In the genomic region with DNA sequence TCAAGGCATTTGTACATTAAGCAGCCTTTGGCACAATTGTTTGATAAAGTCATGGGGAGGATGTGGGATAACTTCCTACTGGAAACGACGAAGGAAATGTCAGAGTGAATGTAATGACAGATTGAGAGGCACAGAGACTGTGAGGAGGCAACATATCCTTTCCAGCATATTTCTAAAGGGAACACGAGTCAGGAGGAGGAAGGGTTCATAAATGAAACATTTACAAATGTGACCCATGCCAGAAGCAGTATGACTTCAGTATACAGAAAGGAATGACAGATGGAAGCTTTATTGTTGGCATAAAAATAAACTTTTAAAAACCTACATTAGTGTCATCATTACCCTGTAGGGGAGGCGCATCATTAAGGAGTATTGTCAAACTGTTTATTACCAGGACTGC, we compare ENCODE assay signal across 29 mouse cellular contexts.
A peak's percentile ranks its signal among the peaks of the same experiment; 100 is the strongest.
DNase-seq lines count a peak whose midpoint lies in the region; ATAC-seq and TF ChIP-seq lines count a peak whose summit lies in the region.
"Had no signal": no experiment of that assay in that cellular context is flagged by ENCODE, and none has a peak within 500 bp of the region (broad histone marks: within the 10 kb centered on the region; RNA-seq: fewer than 3 reads in every experiment).

No protein-coding gene starts in this region.

- no peaks in the 10 kb centered on the region for H3K36me3 ChIP-seq in forebrain, embryonic 14.5 days (ENCODE audit: control insufficient read depth, insufficient read depth, low read length)
- H3K36me3 ChIP-seq in forebrain, embryonic 12.5 days (replicated peaks): no peaks in the 10 kb centered on the region
- H3K36me3 ChIP-seq in forebrain, postnatal 0 days (ENCODE audit: insufficient read depth): no peaks in the 10 kb centered on the region
- no peaks in the 10 kb centered on the region for H3K36me3 ChIP-seq in hindbrain, embryonic 14.5 days (replicated peaks; ENCODE audit: control insufficient read depth, insufficient read depth)
- H3K36me3 ChIP-seq: G1E; heart, embryonic 12.5 days; heart, embryonic 15.5 days; hindbrain, embryonic 10.5 days; hindbrain, embryonic 13.5 days had no signal

- no peak overlapping the region for H3K4me2 ChIP-seq in forebrain, embryonic 14.5 days (ENCODE audit: low read length)
- no peak overlapping the region for H3K4me2 ChIP-seq in forebrain, embryonic 12.5 days
- H3K4me2 ChIP-seq in forebrain, postnatal 0 days (ENCODE audit: low read depth): no peak overlapping the region
- H3K4me2 ChIP-seq in hindbrain, embryonic 14.5 days (replicated peaks): no peak overlapping the region
- H3K4me2 ChIP-seq: heart, embryonic 12.5 days; heart, embryonic 15.5 days; hindbrain, embryonic 13.5 days had no signal

- no peaks in the 10 kb centered on the region for H3K4me1 ChIP-seq in forebrain, embryonic 14.5 days (ENCODE audit: control insufficient read depth, insufficient read depth, low read length)
- no peaks in the 10 kb centered on the region for H3K4me1 ChIP-seq in forebrain, embryonic 12.5 days
- H3K4me1 ChIP-seq in forebrain, postnatal 0 days (ENCODE audit: insufficient read depth): no peaks in the 10 kb centered on the region
- no peaks in the 10 kb centered on the region for H3K4me1 ChIP-seq in hindbrain, embryonic 14.5 days (replicated peaks; ENCODE audit: control insufficient read depth, insufficient read depth, low read length)
- H3K4me1 ChIP-seq: heart, embryonic 12.5 days; heart, embryonic 15.5 days; hindbrain, embryonic 10.5 days; hindbrain, embryonic 13.5 days had no signal

- no peak overlapping the region for H3K4me3 ChIP-seq in forebrain, embryonic 14.5 days (ENCODE audit: low read depth, low read length)
- H3K4me3 ChIP-seq in forebrain, embryonic 12.5 days (replicated peaks): no peak overlapping the region
- H3K4me3 ChIP-seq in layer of hippocampus, adult 2 months: no peak overlapping the region
- H3K4me3 ChIP-seq in forebrain, postnatal 0 days (ENCODE audit: low read depth, low read length): no peak overlapping the region
- no peak overlapping the region for H3K4me3 ChIP-seq in hindbrain, embryonic 14.5 days (replicated peaks; ENCODE audit: low read length)
- H3K4me3 ChIP-seq: gastrocnemius, adult 2 months; heart, embryonic 12.5 days; heart, embryonic 15.5 days; hindbrain, embryonic 10.5 days; hindbrain, embryonic 13.5 days had no signal

- no peak for TF ChIP-seq CTCF in layer of hippocampus, adult 2 months (conservative IDR thresholded peaks at IDR 0.05)
- TF ChIP-seq CTCF in brain, embryonic 14.5 days (IDR thresholded peaks at IDR 0.05; ENCODE audit: borderline replicate concordance, extremely low read depth, insufficient read depth, insufficient read length): no peak
- no peak for TF ChIP-seq CTCF in forebrain, postnatal 0 days (IDR thresholded peaks at IDR 0.05; ENCODE audit: low read depth)

- H3K27me3 ChIP-seq in forebrain, embryonic 14.5 days (replicated peaks; ENCODE audit: control insufficient read depth, insufficient read depth, low read length): no peaks in the 10 kb centered on the region
- H3K27me3 ChIP-seq in forebrain, embryonic 12.5 days: no peaks in the 10 kb centered on the region
- H3K27me3 ChIP-seq in forebrain, postnatal 0 days (ENCODE audit: insufficient read depth, low read length): no peaks in the 10 kb centered on the region
- H3K27me3 ChIP-seq in hindbrain, embryonic 14.5 days (ENCODE audit: control insufficient read depth, insufficient read depth, low read length): no peaks in the 10 kb centered on the region
- H3K27me3 ChIP-seq: CH12.LX; heart, embryonic 12.5 days; heart, embryonic 15.5 days; hindbrain, embryonic 13.5 days had no signal

- TF ChIP-seq POLR2A in brain, embryonic 14.5 days (IDR thresholded peaks at IDR 0.05; ENCODE audit: borderline replicate concordance, extremely low read depth, insufficient read depth, insufficient read length, poor library complexity, severe bottlenecking): no peak

- no peak overlapping the region for H3K27ac ChIP-seq in forebrain, embryonic 14.5 days (ENCODE audit: low read depth, low read length)
- H3K27ac ChIP-seq in forebrain, embryonic 12.5 days: no peak overlapping the region
- H3K27ac ChIP-seq in layer of hippocampus, adult 2 months: peak overlapping the region; percentile 33; the same call in 1 of the 2 replicates
- H3K27ac ChIP-seq in forebrain, postnatal 0 days (ENCODE audit: low read depth, low read length): no peak overlapping the region
- no peak overlapping the region for H3K27ac ChIP-seq in hindbrain, embryonic 14.5 days
- H3K27ac ChIP-seq: gastrocnemius, adult 2 months; heart, embryonic 15.5 days; hindbrain, embryonic 10.5 days; hindbrain, embryonic 13.5 days; hindbrain, postnatal 0 days had no signal

- 75% methylated on average over 4 of the region's 4 CpGs for WGBS in forebrain, embryonic 14.5 days
- WGBS in forebrain, embryonic 12.5 days: 78% methylated on average over 4 of the region's 4 CpGs
- 55% methylated on average over 4 of the region's 4 CpGs for WGBS in forebrain, postnatal 0 days
- WGBS in hindbrain, embryonic 14.5 days: 64% methylated on average over 4 of the region's 4 CpGs

- DNase-seq in forebrain, embryonic 14.5 days (ENCODE audit: low spot score): peak; percentile 6
- peak in 1 of 2 experiments; percentile 34 for DNase-seq in layer of hippocampus, adult 2 months (ENCODE audit: low spot score in 2 of 2)
- DNase-seq in layer of hippocampus, adult 8-10 months (ENCODE audit: low spot score in 2 of 2): no peak
- DNase-seq in brain, embryonic 14.5 days (ENCODE audit: low read depth): peak; percentile 31
- DNase-seq in forebrain, postnatal 0 days: peak; percentile 20
- DNase-seq in hindbrain, embryonic 14.5 days (ENCODE audit: low spot score): no peak
- DNase-seq: adrenal gland, postnatal 10 days; adrenal gland, postnatal 36 days; B cell, adult 2 months; cerebellum, adult 18-20 months; cerebellum, adult 9-10 months; cerebellum, postnatal 14 days; gastrocnemius, adult 2 months; gastrocnemius, postnatal 14 days; heart, adult 11 months; heart, postnatal 10 days; heart, postnatal 36 days; kidney, adult 18-20 months had no signal

- H3K9me3 ChIP-seq in forebrain, embryonic 14.5 days (replicated peaks; ENCODE audit: control insufficient read depth, low read length): no peaks in the 10 kb centered on the region
- no peaks in the 10 kb centered on the region for H3K9me3 ChIP-seq in forebrain, embryonic 12.5 days
- no peaks in the 10 kb centered on the region for H3K9me3 ChIP-seq in forebrain, postnatal 0 days (ENCODE audit: low read length)
- no peaks in the 10 kb centered on the region for H3K9me3 ChIP-seq in hindbrain, embryonic 14.5 days (ENCODE audit: control insufficient read depth, low read length)
- H3K9me3 ChIP-seq: G1E; heart, embryonic 12.5 days; heart, embryonic 15.5 days; hindbrain, embryonic 10.5 days; hindbrain, embryonic 13.5 days had no signal

- no peak overlapping the region for H3K9ac ChIP-seq in forebrain, embryonic 14.5 days (ENCODE audit: low read length)
- H3K9ac ChIP-seq in forebrain, embryonic 12.5 days: no peak overlapping the region
- no peak overlapping the region for H3K9ac ChIP-seq in forebrain, postnatal 0 days
- H3K9ac ChIP-seq in hindbrain, embryonic 14.5 days: no peak overlapping the region
- H3K9ac ChIP-seq: heart, embryonic 12.5 days; heart, embryonic 15.5 days; hindbrain, embryonic 13.5 days had no signal

- no peak for ATAC-seq in forebrain, embryonic 14.5 days
- ATAC-seq in forebrain, embryonic 12.5 days (ENCODE audit: low FRiP score): no peak
- peak; percentile 54; the same call in 1 of the 2 replicates for ATAC-seq in forebrain, postnatal 0 days
- no peak for ATAC-seq in hindbrain, embryonic 14.5 days (ENCODE audit: low FRiP score)
- ATAC-seq: hindbrain, postnatal 0 days; inflammation-experienced regulatory T-cells, adult 6 months; intestine, embryonic 16.5 days; Patski had no signal

Comparison
In these comparisons a context has a peak if more than half of its experiments do, and no peak if none do; other contexts are left out.
1. DNase-seq: peak in forebrain, embryonic 14.5 days (single experiment), brain, embryonic 14.5 days (single experiment) and forebrain, postnatal 0 days (single experiment); none in layer of hippocampus, adult 8-10 months (0 of 2) and hindbrain, embryonic 14.5 days (single experiment).